Mouse (Mus musculus): Measurements from ENCODE around the gene Dand5.

Gene Dand5

DNA sequence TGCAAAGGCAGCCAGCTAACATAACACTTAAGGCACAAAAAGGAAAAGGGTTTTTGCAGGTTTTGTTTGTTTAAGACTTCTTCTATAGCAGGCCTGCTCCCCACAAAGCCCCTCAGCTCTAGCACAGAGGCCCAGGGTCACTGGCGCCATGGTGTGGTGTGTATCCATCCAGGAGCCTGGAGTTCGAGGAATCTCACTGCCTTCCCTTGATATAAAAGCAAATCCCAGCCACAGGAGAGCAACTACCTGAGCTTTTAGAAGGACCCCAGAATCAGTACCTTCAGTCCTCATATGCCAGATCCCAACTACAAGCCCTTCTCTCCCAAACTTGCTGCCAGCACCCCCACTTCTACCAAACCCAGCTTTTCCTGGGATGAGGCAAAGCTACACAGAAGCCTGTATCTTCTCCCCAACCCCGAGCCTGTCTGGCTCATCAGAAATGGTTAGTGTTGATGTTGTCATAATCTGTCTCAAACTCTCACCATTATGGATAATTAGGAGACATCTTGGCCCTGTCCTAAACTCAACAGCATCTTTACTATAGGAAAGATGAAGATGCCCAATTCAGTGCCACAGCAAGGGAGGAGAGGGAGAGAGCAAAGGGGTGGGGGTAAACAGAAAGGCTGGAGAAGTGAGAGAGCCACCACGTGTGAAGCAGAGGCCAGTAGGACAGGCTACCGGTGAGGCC lies 51.5 kb downstream of the Dand5 start:
- no peak for DNase-seq (ENCODE audit: low spot score in 2 of 2)

GRCm38 (mm10) chr8:84770100-84770953 lies 52.3 kb downstream of the Dand5 start:
- no peak for DNase-seq (ENCODE audit: low spot score in 2 of 2)

DNA sequence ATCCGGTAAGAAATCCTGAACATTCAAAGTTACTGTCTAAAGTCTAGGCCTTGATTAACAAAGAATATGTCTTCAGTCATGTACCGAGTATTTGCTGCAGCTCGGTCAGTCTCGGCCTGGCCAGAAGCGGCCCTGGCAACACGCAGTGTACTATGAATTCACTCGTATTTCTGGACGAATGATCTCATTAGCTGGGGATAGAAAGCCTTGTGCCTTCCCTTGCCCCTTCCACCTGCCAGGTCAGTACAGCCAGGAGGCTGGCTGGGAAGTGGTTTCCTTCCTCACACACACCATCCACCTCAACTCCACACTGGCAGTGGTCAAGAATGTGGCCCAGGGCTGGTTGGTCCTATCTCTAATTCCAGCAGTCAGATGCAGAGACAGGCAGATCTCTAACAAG lies 53.3 kb downstream of the Dand5 start:
- DNase-seq (ENCODE audit: low spot score in 2 of 2): no peak

DNA sequence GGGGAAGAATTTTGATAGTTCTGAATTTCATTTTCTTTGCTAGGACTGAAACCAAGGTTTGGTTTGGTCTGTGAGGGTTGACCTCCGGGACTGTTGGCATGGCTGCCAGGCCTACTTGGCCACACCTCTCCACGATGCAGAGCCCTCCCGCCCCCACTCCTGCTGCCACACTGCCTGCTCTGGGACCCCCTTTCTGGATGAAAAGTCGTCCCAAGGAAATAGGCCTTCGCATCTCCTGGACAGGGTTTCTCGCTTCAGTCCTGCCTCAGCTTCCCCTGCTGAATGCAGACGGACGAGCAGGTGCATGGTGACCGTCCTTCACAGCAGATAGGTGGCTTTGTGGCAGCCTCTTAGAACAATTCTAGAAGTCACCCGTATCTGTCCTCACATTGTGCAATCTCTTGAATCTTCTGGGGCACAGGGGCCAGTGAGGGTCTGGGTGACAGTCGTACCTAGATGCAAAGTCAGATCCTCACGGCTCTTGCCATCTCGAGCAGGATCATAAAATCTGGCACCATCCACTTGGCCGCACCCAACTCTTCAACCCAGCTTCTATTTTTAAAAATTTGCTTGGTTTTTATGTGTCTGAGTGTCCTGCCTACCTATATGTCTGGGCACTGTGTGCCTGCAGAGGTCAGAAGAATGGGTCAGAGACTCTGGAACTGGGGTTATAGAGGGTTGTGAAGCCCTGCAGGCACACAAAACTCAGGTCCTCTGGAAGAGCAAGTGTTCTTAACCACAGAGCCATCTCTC lies 54.1 kb downstream of the Dand5 start:
- no peak for DNase-seq (ENCODE audit: low spot score in 2 of 2)

DNA sequence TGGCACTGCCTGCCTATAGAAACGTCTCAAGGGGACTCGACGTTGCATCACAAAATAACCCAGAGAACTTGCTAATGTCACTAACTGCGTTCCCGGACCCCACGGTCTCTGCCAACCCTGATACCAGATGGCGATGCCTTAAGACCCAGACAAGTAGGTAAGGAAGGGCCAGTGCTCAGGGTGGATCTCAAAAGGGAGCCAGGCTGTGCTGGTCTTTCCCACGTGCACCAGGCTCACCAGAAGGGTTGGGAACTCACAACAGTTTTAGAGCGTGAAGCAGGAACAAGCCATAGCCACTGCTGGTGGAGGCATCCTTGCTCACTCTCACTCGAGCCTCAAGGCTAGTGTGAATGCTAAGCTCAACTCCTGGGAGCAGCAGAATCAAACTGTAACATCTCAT lies 55.4 kb downstream of the Dand5 start:
- no peak for DNase-seq (ENCODE audit: low spot score in 2 of 2)

GRCm38 (mm10) chr8:84766422-84766821 lies 56.2 kb downstream of the Dand5 start:
- DNase-seq (ENCODE audit: low spot score in 2 of 2): no peak

DNA sequence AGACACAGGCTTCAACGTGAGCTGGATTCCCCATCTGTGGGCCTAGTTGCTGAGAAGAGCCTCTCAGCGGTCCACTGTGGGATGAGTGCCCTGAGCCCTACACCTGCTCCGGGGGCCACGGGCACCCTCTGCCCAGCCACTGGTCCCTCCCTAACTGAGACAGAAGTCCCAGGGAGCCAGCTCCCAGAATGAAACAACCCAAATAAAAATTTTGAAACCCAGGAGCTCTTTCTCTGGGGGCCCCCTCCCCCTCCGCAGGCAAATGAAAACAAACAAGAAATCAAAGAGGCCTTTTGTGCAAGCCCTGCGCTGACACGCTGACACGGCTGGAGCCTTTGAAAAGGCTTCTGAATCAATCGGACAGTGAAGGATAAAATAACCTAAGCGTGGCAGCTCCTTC lies 57.0 kb downstream of the Dand5 start:
- DNase-seq (ENCODE audit: low spot score in 2 of 2): peak in 1 of 2 experiments; percentile 60

Data from left cerebral cortex, adult 9 months (tissue).